Mouse (Mus musculus): Measurements from ENCODE around the gene Dnase2b.

GRCm38 (mm10) chr3:146534986-146535385, 80.4 kb downstream of the Dnase2b start:
- TF ChIP-seq CTCF (IDR thresholded peaks at IDR 0.05; ENCODE audit: extremely low read depth, insufficient read length, insufficient replicate concordance, low read depth, low read length) (no peak), POLR2A (IDR thresholded peaks at IDR 0.05; ENCODE audit: low read depth, low read length) (no peak)
